Mouse (Mus musculus) small intestine, adult 2 months (tissue): ENCODE data around the gene Dennd1a. TPM values are rescaled to one million over a fixed set of nuclear protein-coding genes. Genes with fewer than 3 reads are reported as not detected.

ENCODE experiments used
- H3K27ac ChIP-seq: fragments of 200-500 bp; 2 replicates; pipeline ENCODE4 v1.5.1; 2012; ENCODE audit warnings: low read depth, low read length, control low read depth, inconsistent platforms; ENCODE audit not compliant: insufficient read depth
- H3K27me3 ChIP-seq: fragments of 200-500 bp; 2 replicates; pipeline ENCODE4 v1.6.1; 2012; ENCODE audit warnings: mild to moderate bottlenecking, moderate library complexity, low read length, inconsistent platforms; ENCODE audit not compliant: control insufficient read depth, insufficient read depth
- H3K36me3 ChIP-seq: fragments of 200-500 bp; 2 replicates; pipeline ENCODE4 v1.6.1; 2012; ENCODE audit warnings: mild to moderate bottlenecking, low read length, control low read depth, inconsistent platforms; ENCODE audit not compliant: control insufficient read depth, insufficient read depth
- H3K4me1 ChIP-seq: fragments of 200-500 bp; 2 replicates; pipeline ENCODE4 v1.6.1; 2012; ENCODE audit warnings: low read length, inconsistent platforms, mixed read lengths; ENCODE audit not compliant: control insufficient read depth, insufficient read depth, insufficient read length
- H3K4me3 ChIP-seq: fragments of 200-500 bp; 2 replicates; pipeline ENCODE4 v1.5.1; 2012; ENCODE audit warnings: low read depth, mild to moderate bottlenecking, control low read depth, inconsistent platforms, low read length, moderate library complexity
- CTCF ChIP-seq: fragments of 200-500 bp; IDR thresholded peaks from 2 replicates; pipeline ENCODE4 v1.5.1; 2012; ENCODE audit warnings: low read depth, mild to moderate bottlenecking, control low read depth, inconsistent platforms, low read length, moderate library complexity, mixed read lengths; ENCODE audit not compliant: insufficient replicate concordance, insufficient read length; ENCODE audit errors: extremely low read depth
- POLR2A ChIP-seq: fragments of 200-500 bp; IDR thresholded peaks from 2 replicates; pipeline ENCODE4 v1.6.1; 2012; ENCODE audit warnings: low read depth, mild to moderate bottlenecking, control low read depth, inconsistent platforms, low read length, moderate library complexity
- WGBS: fragments of 180-500 bp; shearing (Covaris S2); methylation state at CpG from one replicate; pipeline ENCODE4 v1.1.7; 2018; 5-methylcytosine and 5-hydroxymethylcytosine counted together
- polyA plus RNA-seq: library from polyadenylated mRNA; depleted of rRNA; stranded (reverse); fragments of >200 nt; gene quantifications from 2 replicates; pipeline ENCODE4 v1.2.3, GENCODE M21; 2012

The Dennd1a gene
- polyA plus RNA-seq, 1 experiment = 8.2 TPM

DNA sequence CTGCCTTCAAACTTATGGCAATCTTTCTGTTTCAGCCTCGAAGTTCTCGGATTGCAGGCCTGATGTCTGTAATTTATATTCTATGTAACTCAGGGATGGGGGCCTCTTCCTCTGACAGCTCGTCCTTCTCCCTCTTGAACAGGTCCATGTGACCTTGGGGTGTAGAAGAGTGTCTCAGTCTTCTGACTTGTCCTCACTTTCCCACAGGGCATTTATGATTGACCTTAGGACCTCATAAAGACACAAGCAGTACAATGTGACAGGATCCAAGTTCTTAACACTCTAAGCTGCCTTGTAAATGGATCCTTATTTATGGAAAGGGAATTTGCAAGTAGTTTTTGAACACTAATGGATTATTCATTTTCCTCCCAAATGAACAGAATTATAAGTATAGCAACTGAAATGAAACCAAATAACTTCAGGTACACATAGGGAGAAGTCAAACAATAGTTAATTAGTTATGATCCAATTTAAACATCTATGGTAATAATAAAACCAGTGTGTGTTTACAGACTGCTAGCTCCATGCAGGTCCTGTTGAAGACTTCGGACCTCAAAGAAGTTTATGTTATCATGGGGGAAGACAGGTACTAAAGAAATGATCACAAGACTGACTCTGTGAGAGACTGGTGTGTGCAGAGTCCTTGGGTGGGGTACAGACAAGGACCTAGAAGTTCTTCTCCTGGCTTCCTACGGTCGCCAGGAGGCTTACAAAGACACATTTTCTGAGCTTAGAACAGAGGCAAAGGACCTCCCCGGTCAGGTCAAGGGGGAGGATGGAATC lies 448.8 kb downstream of the Dennd1a start:
- H3K27me3 ChIP-seq = no peaks in the 10 kb centered on the region
- H3K4me3 ChIP-seq = no peak overlapping the region
- H3K27ac ChIP-seq = no peak overlapping the region
- peaks cover 6% of the 10 kb centered on the region; the same call in 1 of the 2 replicates for H3K4me1 ChIP-seq
- WGBS = 46% methylated on average over 7 of the region's 7 CpGs
- TF ChIP-seq CTCF (no peak), POLR2A (no peak)
- no peaks in the 10 kb centered on the region for H3K36me3 ChIP-seq

DNA sequence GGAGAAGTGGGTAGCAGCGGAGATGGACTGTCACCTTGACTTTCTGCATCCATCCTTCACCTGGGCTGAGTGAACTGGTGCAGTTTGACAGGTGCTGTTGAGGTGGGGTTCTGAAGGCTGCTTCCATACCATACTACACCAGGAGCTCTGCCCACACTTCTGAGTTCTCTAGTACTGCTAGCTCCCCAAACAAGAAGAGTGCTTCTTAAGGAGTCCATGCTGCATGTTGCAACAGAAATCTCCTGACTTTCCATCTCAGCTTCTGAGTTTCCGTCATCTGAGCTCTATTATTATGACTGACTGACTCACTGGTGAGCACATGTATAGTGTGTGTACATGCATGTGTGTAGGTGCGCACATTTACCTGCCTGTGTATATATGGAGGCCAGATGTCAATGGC lies 449.6 kb downstream of the Dennd1a start:
- no peaks in the 10 kb centered on the region for H3K36me3 ChIP-seq
- H3K27me3 ChIP-seq = no peaks in the 10 kb centered on the region
- no peak overlapping the region for H3K4me3 ChIP-seq
- peaks cover 6% of the 10 kb centered on the region; the same call in 1 of the 2 replicates for H3K4me1 ChIP-seq
- no peak overlapping the region for H3K27ac ChIP-seq
- 92% methylated on average over 3 of the region's 3 CpGs for WGBS
- TF ChIP-seq POLR2A = no peak
- TF ChIP-seq CTCF = no peak

DNA sequence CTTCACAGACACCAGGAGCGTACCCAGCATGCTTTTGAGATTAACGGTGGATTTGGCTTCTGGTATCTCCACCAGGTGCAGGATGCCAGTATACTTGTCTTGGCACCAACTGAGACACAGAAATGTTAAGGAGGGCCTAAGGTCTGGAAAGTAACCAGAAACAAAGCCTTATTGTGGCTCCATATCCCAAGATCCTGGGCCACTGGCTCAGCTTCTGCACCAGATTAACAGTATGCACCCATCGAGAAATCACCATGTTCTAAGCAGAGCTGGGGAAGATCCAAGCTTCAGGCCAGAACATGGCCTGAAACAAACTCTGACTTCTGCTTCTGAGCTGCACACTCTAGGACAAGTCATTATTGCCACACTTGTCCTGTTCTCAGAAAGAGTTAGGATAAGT lies 450.3 kb downstream of the Dennd1a start:
- WGBS = 94% methylated on average over 3 of the region's 3 CpGs
- Histone ChIP-seq H3K27me3 (no peaks in the 10 kb centered on the region), H3K27ac (no peak overlapping the region), H3K4me1 (peaks cover 6% of the 10 kb centered on the region; the same call in 1 of the 2 replicates), H3K4me3 (no peak overlapping the region), H3K36me3 (no peaks in the 10 kb centered on the region)
- no peak for TF ChIP-seq POLR2A
- TF ChIP-seq CTCF = no peak

DNA sequence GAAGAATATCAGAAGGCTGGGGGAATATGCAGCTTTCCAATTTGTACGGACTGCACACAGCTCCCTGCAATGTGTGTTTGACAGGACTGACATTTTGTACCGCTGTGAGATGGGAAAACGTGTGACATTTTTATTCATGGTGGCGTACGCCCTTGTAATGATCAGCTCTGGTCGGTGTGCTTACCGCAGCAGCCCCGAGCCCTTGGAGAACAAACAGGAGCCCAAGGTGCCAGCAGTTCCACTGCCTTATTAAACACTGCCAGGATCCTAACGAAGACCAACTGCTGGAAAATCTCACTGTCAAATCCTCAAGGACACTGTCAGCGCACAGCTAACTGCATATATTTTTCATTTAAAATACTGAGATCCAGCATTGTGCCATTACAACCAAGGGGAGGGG lies 454.9 kb downstream of the Dennd1a start:
- TF ChIP-seq POLR2A = no peak
- no peak for TF ChIP-seq CTCF
- H3K36me3 ChIP-seq = no peaks in the 10 kb centered on the region
- H3K27me3 ChIP-seq = no peaks in the 10 kb centered on the region
- H3K27ac ChIP-seq = no peak overlapping the region
- H3K4me3 ChIP-seq = no peak overlapping the region
- no peaks in the 10 kb centered on the region for H3K4me1 ChIP-seq
- 88% methylated on average over 10 of the region's 10 CpGs for WGBS

DNA sequence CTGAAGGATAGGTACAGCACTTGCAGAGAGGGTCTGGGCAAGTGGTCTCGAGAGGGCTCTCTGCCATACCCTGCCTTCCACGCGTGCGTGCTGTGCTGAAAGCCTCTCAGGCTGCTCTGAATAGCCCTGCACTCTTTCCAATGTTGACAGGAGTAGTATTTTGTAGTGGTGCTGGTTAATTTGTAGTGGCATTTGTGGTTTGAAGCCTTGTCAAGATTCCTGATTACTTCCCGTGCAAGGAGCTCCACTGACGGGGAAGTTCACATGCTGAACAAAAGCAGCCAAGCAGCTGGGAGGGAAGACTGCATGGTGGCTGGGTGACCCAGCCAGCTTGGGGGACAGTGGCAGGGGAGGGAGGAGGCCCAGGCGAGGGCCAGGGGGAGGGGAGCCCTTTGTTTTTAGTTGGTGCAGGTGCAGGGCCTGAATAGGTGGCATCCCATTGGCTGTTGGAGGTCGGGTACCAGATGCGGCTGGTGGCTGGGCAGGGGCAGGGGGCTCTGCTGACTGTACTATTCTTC lies 457.4 kb downstream of the Dennd1a start:
- 77% methylated on average over 9 of the region's 9 CpGs for WGBS
- no peaks in the 10 kb centered on the region for H3K27me3 ChIP-seq
- TF ChIP-seq CTCF (no peak), POLR2A (no peak)

DNA sequence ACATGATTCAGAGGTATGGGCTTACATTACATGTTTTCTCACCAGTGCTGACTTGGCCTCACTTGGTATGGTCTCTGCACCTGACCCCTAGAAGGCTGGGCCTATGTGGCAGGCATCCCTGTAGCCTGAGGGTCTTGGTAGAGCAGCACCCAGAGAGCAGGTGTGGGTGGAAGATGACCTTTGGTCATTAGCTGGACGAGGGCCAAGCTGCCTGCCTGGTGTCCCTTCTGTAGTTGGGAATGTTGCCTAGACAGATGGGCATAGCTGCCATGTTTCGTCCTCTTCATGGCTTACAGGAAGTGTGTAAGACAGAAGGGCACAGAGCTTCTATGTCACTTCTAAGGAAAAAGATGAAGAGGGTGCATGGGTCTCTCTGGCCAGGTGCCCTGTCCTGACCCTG lies 463.4 kb downstream of the Dennd1a start:
- Histone ChIP-seq H3K4me3 (no peak overlapping the region), H3K4me1 (no peaks in the 10 kb centered on the region), H3K27me3 (no peaks in the 10 kb centered on the region), H3K27ac (no peak overlapping the region), H3K36me3 (no peaks in the 10 kb centered on the region; the same call in 1 of the 2 replicates)
- 54% methylated on average over 2 of the region's 2 CpGs for WGBS
- TF ChIP-seq POLR2A (no peak), CTCF (no peak)

More for the DNA sequence above, 457.4 kb downstream of the Dennd1a start:
- no peak overlapping the region for H3K27ac ChIP-seq
- no peak overlapping the region for H3K4me3 ChIP-seq
- H3K36me3 ChIP-seq = no peaks in the 10 kb centered on the region
- no peaks in the 10 kb centered on the region for H3K4me1 ChIP-seq

DNA sequence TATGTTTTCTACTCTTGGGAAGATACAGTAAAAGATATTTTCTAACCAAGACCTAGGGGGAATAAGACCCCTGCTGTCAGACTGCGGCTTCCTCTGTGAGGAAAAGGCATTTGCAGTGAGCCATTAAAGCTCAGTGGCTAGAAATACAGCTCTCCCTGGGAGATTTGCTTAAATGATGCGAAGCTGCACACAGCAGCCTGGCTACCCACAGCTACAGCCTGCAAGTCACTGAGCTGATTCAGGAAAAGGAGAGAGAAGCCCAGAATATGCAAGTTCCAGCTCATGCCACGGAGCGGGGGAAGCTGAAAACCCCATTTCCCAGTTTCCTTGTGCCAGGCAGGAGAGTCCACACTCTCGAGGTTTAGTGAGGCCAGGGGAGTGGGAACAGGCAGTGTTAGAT lies 465.1 kb downstream of the Dennd1a start:
- TF ChIP-seq CTCF (no peak), POLR2A (no peak)
- Histone ChIP-seq H3K4me3 (no peak overlapping the region), H3K27me3 (no peaks in the 10 kb centered on the region), H3K4me1 (no peaks in the 10 kb centered on the region), H3K27ac (no peak overlapping the region), H3K36me3 (no peaks in the 10 kb centered on the region; the same call in 1 of the 2 replicates)
- 89% methylated on average over 5 of the region's 5 CpGs for WGBS
